Mouse (Mus musculus): ENCODE results near the gene Srrm1. TPM values are rescaled to one million over a fixed set of nuclear protein-coding genes. Genes with fewer than 3 reads are reported as not detected.
"Not testable (repeated sequence)": the region's sequence is repeated elsewhere in the genome, so short reads cannot be mapped to it uniquely, and the experiment has no call there.

Gene Srrm1
- total RNA-seq, 2 experiments from 2014 or later = 133 to 134 TPM

GRCm38 (mm10) chr4:135357221-135357920 lies 4.2 kb upstream of the Srrm1 start:
- DNase-seq (ENCODE audit: extremely low spot score in 1 of 2, low spot score in 2 of 2) = no peak
- intact Hi-C loops (cut with DNase I) = no loop called here

- DNase-seq (ENCODE audit: extremely low spot score in 1 of 2, low spot score in 2 of 2) = no peak
- intact Hi-C loops (cut with DNase I) = no loop called here
Measured at GRCm38 (mm10) chr4:135355886-135356550, 2.9 kb upstream of the Srrm1 start.

GRCm38 (mm10) chr4:135354751-135355150 lies 1.6 kb upstream of the Srrm1 start:
- DNase-seq (ENCODE audit: extremely low spot score in 1 of 2, low spot score in 2 of 2); intact Hi-C loops (cut with DNase I): not testable (repeated sequence)

- no peak for DNase-seq (ENCODE audit: extremely low spot score in 1 of 2, low spot score in 2 of 2)
- intact Hi-C loops (cut with DNase I) = no loop called here
Measured at GRCm38 (mm10) chr4:135353794-135354450, 801 bp upstream of the Srrm1 start.

GRCm38 (mm10) chr4:135352326-135353065 lies 625 bp downstream of the Srrm1 start:
- intact Hi-C loops (cut with DNase I) = no loop called here
- peak in 1 of 2 experiments; percentile 66 for DNase-seq (ENCODE audit: extremely low spot score in 1 of 2, low spot score in 2 of 2)

- intact Hi-C loops (cut with DNase I) = no loop called here
- DNase-seq (ENCODE audit: extremely low spot score in 1 of 2, low spot score in 2 of 2) = no peak
Measured at GRCm38 (mm10) chr4:135337376-135337942, 15.7 kb downstream of the Srrm1 start.

- intact Hi-C loops (cut with DNase I) = no loop called here
- DNase-seq (ENCODE audit: extremely low spot score in 1 of 2, low spot score in 2 of 2) = no peak
Measured at GRCm38 (mm10) chr4:135336023-135336357, 17.1 kb downstream of the Srrm1 start.

GRCm38 (mm10) chr4:135335327-135336022 lies 17.6 kb downstream of the Srrm1 start:
- intact Hi-C loops (cut with DNase I) = no loop called here
- no peak for DNase-seq (ENCODE audit: extremely low spot score in 1 of 2, low spot score in 2 of 2)

GRCm38 (mm10) chr4:135326469-135326868 lies 26.7 kb downstream of the Srrm1 start:
- DNase-seq (ENCODE audit: extremely low spot score in 1 of 2, low spot score in 2 of 2) = no peak
- intact Hi-C loops (cut with DNase I) = no loop called here

- intact Hi-C loops (cut with DNase I) = no loop called here
- no peak for DNase-seq (ENCODE audit: extremely low spot score in 1 of 2, low spot score in 2 of 2)
Measured at GRCm38 (mm10) chr4:135326046-135326445, 27.1 kb downstream of the Srrm1 start.

- no peak for DNase-seq (ENCODE audit: extremely low spot score in 1 of 2, low spot score in 2 of 2)
- intact Hi-C loops (cut with DNase I) = loop anchor here (5.0 kb wide), 1 partner anchor 376 kb away; no protein-coding TSS in a partner anchor
Measured at GRCm38 (mm10) chr4:135323021-135323420, 30.1 kb downstream of the Srrm1 start.

- intact Hi-C loops (cut with DNase I) = loop anchor here (2.0 kb wide), 1 partner anchor 99 kb away; no protein-coding TSS in a partner anchor
- DNase-seq (ENCODE audit: extremely low spot score in 1 of 2, low spot score in 2 of 2) = peak; percentile 68 to 73
Measured at GRCm38 (mm10) chr4:135317966-135318365, 35.2 kb downstream of the Srrm1 start.

GRCm38 (mm10) chr4:135317539-135317938 lies 35.6 kb downstream of the Srrm1 start:
- no peak for DNase-seq (ENCODE audit: extremely low spot score in 1 of 2, low spot score in 2 of 2)
- intact Hi-C loops (cut with DNase I) = no loop called here

GRCm38 (mm10) chr4:135315287-135315686 lies 37.8 kb downstream of the Srrm1 start:
- intact Hi-C loops (cut with DNase I) = no loop called here
- no peak for DNase-seq (ENCODE audit: extremely low spot score in 1 of 2, low spot score in 2 of 2)

GRCm38 (mm10) chr4:135314419-135314832 lies 38.7 kb downstream of the Srrm1 start:
- no peak for DNase-seq (ENCODE audit: extremely low spot score in 1 of 2, low spot score in 2 of 2)
- intact Hi-C loops (cut with DNase I) = loop anchor here (5.0 kb wide), 1 partner anchor 42 kb away; the partner anchor contains the start of gene Clic4

- no peak for DNase-seq (ENCODE audit: extremely low spot score in 1 of 2, low spot score in 2 of 2)
- intact Hi-C loops (cut with DNase I) = loop anchor here (5.0 kb wide), 1 partner anchor 42 kb away; the partner anchor contains the start of gene Clic4
Measured at GRCm38 (mm10) chr4:135313761-135314241, 39.3 kb downstream of the Srrm1 start.

- intact Hi-C loops (cut with DNase I) = loop anchor here (5.0 kb wide), 1 partner anchor 41 kb away; the partner anchor contains the start of gene Clic4
- no peak for DNase-seq (ENCODE audit: extremely low spot score in 1 of 2, low spot score in 2 of 2)
Measured at GRCm38 (mm10) chr4:135313111-135313691, 39.9 kb downstream of the Srrm1 start.
